22 mouse cellular contexts compared by ENCODE assay signal in the genomic region with DNA sequence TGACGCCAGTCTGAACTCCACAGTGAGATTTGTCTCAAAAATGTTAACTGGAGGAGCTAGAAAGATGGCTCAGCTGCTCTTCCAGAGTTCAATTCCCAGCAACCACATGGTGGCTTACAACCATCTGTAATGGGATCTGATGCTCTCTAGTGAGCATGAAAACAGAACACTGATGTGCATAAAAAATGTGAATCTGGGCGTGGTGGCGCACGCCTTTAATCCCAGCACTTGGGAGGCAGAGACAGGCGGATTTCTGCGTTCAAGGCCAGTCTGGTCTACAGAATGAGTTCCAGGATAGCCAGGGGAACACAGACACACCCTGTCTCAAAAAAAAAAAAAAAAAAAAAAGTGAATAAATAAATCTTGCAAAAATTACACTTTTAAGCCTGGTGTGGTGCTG. TPM values are rescaled to one million over a fixed set of nuclear protein-coding genes. Genes with fewer than 3 reads are reported as not detected.
DNase-seq lines count a peak whose midpoint lies in the region; TF ChIP-seq lines count a peak whose summit lies in the region.
"Had no signal": no experiment of that assay in that cellular context is flagged by ENCODE, and none has a peak within 500 bp of the region (broad histone marks: within the 10 kb centered on the region; RNA-seq: fewer than 3 reads in every experiment).

No protein-coding gene starts in this region.

- peaks cover 89% of the 10 kb centered on the region for H3K4me1 ChIP-seq in E14TG2a.4 (replicated peaks; ENCODE audit: low read depth, low read length)
- H3K4me1 ChIP-seq: embryonic facial prominence, embryonic 10.5 days; embryonic facial prominence, embryonic 12.5 days; forebrain, embryonic 13.5 days; forebrain, embryonic 15.5 days had no signal

- no peaks in the 10 kb centered on the region for H3K27me3 ChIP-seq in E14TG2a.4 (ENCODE audit: insufficient read depth, low read length)
- H3K27me3 ChIP-seq: CH12.LX; embryonic facial prominence, embryonic 12.5 days; forebrain, embryonic 13.5 days; forebrain, embryonic 15.5 days; Patski had no signal

- H3K4me3 ChIP-seq in E14TG2a.4 (replicated peaks; ENCODE audit: low read length) = peak overlapping the region; percentile 69
- H3K4me3 ChIP-seq: embryonic facial prominence, embryonic 10.5 days; embryonic facial prominence, embryonic 12.5 days; forebrain, embryonic 13.5 days; forebrain, embryonic 15.5 days had no signal

- no peaks in the 10 kb centered on the region for H3K9me3 ChIP-seq in E14TG2a.4 (ENCODE audit: low read length)
- H3K9me3 ChIP-seq: embryonic facial prominence, embryonic 10.5 days; embryonic facial prominence, embryonic 12.5 days; forebrain, embryonic 13.5 days; forebrain, embryonic 15.5 days; G1E had no signal

- no peak for TF ChIP-seq CTCF in E14TG2a.4 (conservative IDR thresholded peaks at IDR 0.05; ENCODE audit: low read length)

- H3K36me3 ChIP-seq in E14TG2a.4 (ENCODE audit: insufficient read depth, low read length) = peaks cover 96% of the 10 kb centered on the region

- DNase-seq in ES-CJ7 (ENCODE audit: low read depth, low spot score) (peak; percentile 63), R1 (ENCODE audit: low read depth, low spot score) (peak; percentile 74)
- DNase-seq in lung, postnatal 10 days = no peak
- DNase-seq in cerebellum, postnatal 36 days = no peak
- no peak for DNase-seq in adrenal gland, postnatal 14 days
- DNase-seq: adrenal gland, adult 8-10 months; adrenal gland, postnatal 25 days; B cell, adult 2 months; cerebellum, adult 11 months; cerebellum, adult 18-20 months; cerebellum, adult 8-10 months; cerebellum, adult 9-11 months; cerebellum, postnatal 14 days had no signal

RNA-seq across cellular contexts. Expression of a gene that starts 16.1 kb away (rescaled TPM):
- 0.48 and 1.4 TPM in 2 replicates for total RNA-seq in adrenal gland, postnatal 14 days (2021)
- total RNA-seq: adrenal gland, adult 18-20 months had no signal

RNA-seq across cellular contexts. Expression of a gene that starts 19.6 kb away (rescaled TPM):
- total RNA-seq in adrenal gland, postnatal 14 days (2021) = 32.3 and 36.5 TPM in 2 replicates

RNA-seq across cellular contexts. Expression of a gene that starts 23.2 kb away (rescaled TPM):
- 94.2 and 101 TPM in 2 replicates for total RNA-seq in adrenal gland, postnatal 14 days (2021)

Comparison
In these comparisons a context has a peak if more than half of its experiments do, and no peak if none do; other contexts are left out.
1. DNase-seq: peak in ES-CJ7 (single experiment) and R1 (single experiment); none in lung, postnatal 10 days (single experiment), cerebellum, postnatal 36 days (0 of 2) and adrenal gland, postnatal 14 days (single experiment).